Mouse (Mus musculus) kidney, adult 2 months (tissue): ENCODE measurements around the gene H1foo. TPM values are rescaled to one million over a fixed set of nuclear protein-coding genes. Genes with fewer than 3 reads are reported as not detected.

ENCODE experiments used
- DNase-seq: peaks from one replicate; pipeline ENCODE4 v3.0.0; 2021
- H3K27ac ChIP-seq: fragments of 200-500 bp; 2 replicates; pipeline ENCODE4 v1.5.1; 2012; ENCODE audit warnings: low read depth, low read length, control low read depth, inconsistent platforms; ENCODE audit not compliant: insufficient read depth
- H3K27me3 ChIP-seq: fragments of 200-500 bp; replicated peaks from 2 replicates; pipeline ENCODE4 v1.6.1; 2012; ENCODE audit warnings: mild to moderate bottlenecking, moderate library complexity, low read length, inconsistent platforms; ENCODE audit not compliant: control insufficient read depth, insufficient read depth
- H3K36me3 ChIP-seq: fragments of 200-500 bp; 2 replicates; pipeline ENCODE4 v1.6.1; 2012; ENCODE audit warnings: mild to moderate bottlenecking, moderate library complexity, low read length, inconsistent platforms; ENCODE audit not compliant: control insufficient read depth, insufficient read depth
- H3K4me1 ChIP-seq: fragments of 200-500 bp; 2 replicates; pipeline ENCODE4 v1.6.1; 2011; ENCODE audit warnings: low read length; ENCODE audit not compliant: control insufficient read depth, insufficient read depth
- H3K4me3 ChIP-seq: fragments of 200-500 bp; 2 replicates; pipeline ENCODE4 v1.5.1; 2011; ENCODE audit warnings: mild to moderate bottlenecking, low read depth, low read length, control low read depth; ENCODE audit not compliant: insufficient read depth
- CTCF ChIP-seq: fragments of 200-500 bp; conservative IDR thresholded peaks from 2 replicates; pipeline ENCODE4 v1.5.1; 2011; ENCODE audit warnings: low read depth, mild to moderate bottlenecking, control low read depth, low read length, moderate library complexity, mixed read lengths; ENCODE audit not compliant: insufficient read depth, insufficient read length
- POLR2A ChIP-seq: fragments of 200-500 bp; IDR thresholded peaks from one replicate; pipeline ENCODE4 v1.6.1; 2011; ENCODE audit warnings: low read depth, low read length, control low read depth
- WGBS: fragments of 180-500 bp; shearing (Covaris S2); methylation state at CpG from one replicate; pipeline ENCODE4 v1.1.7; 2018; 5-methylcytosine and 5-hydroxymethylcytosine counted together
- polyA plus RNA-seq: library from polyadenylated mRNA; depleted of rRNA; stranded (reverse); fragments of >200 nt; gene quantifications from 2 replicates; pipeline ENCODE4 v1.2.3, GENCODE M21; 2012

The H1foo gene
- polyA plus RNA-seq, 1 experiment: not detected

DNA sequence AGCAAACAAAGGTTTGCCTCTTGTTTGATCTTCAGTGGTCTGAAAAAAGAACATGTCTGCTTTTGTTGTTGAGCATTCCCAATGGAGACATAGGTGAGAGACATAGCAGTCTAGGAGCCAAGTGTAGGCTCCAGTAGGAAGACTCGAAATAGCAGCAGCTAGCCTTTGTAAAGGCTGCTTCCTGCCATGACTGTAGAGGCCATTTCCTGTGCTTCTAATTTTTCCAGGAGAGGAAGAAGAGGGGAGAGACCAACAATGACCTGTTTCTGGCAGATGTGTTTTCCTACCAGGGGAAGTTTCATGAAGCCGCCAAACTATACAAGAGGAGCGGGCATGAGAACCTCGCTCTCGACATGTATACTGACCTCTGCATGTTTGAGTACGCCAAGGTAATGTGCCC, 39.2 kb upstream of the H1foo start:
- Histone ChIP-seq H3K4me1 (no peaks in the 10 kb centered on the region), H3K36me3 (no peaks in the 10 kb centered on the region), H3K4me3 (no peak overlapping the region), H3K27ac (peak overlapping the region; percentile 69; the same call in 1 of the 2 replicates), H3K27me3 (no peaks in the 10 kb centered on the region)
- 79% methylated on average over 6 of the region's 6 CpGs for WGBS
- peak; percentile 74 for DNase-seq
- TF ChIP-seq POLR2A: no peak
- no peak for TF ChIP-seq CTCF

DNA sequence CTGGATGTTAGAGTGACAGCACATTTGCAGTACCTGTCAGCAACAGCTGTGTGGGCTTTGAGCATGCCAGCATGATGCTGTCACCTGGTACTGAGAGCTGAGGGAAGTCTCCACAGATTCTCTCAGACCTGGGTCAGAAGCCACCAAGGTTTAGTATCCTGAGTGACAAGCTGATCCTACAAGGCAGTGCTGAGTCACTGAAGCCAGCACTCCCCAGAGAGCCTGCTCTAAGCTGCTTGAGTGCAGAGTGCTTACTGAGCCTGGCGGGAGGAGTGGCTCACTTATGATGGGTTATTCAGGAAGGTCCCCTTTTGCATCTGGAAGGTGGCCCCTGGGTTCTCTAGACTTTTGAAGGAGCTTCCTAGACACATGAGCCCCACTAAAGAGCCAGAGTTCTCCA, 38.3 kb upstream of the H1foo start:
- no peaks in the 10 kb centered on the region for H3K4me1 ChIP-seq
- no peak overlapping the region for H3K4me3 ChIP-seq
- no peak overlapping the region for H3K27ac ChIP-seq
- H3K36me3 ChIP-seq: no peaks in the 10 kb centered on the region
- 76% methylated on average over 1 of the region's 1 CpGs for WGBS
- DNase-seq: no peak
- TF ChIP-seq POLR2A: no peak
- TF ChIP-seq CTCF: no peak
- no peaks in the 10 kb centered on the region for H3K27me3 ChIP-seq

DNA sequence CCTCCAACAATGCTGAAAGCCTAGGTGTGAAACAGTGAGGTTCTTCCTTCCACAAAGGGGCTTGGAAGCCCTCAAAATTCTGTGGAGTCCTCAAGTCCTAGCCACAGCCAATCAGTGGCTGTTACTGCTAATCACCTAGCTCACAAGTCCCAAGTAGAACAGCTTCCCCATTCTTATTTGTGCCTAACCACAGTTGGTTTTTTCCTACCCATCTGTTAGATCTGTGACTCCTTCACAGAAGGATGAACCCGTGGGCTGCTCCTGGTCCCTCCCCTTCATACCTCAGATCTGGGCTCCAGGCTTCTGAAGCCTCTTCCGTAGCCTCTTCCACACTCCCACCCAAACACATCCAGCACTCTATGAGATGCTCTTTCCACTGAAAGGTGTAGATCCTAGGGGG, 37.9 kb upstream of the H1foo start:
- 56% methylated on average over 2 of the region's 2 CpGs for WGBS
- Histone ChIP-seq H3K27me3 (no peaks in the 10 kb centered on the region), H3K27ac (no peak overlapping the region), H3K4me1 (no peaks in the 10 kb centered on the region), H3K36me3 (no peaks in the 10 kb centered on the region), H3K4me3 (no peak overlapping the region)
- no peak for TF ChIP-seq POLR2A
- TF ChIP-seq CTCF: no peak
- no peak for DNase-seq

DNA sequence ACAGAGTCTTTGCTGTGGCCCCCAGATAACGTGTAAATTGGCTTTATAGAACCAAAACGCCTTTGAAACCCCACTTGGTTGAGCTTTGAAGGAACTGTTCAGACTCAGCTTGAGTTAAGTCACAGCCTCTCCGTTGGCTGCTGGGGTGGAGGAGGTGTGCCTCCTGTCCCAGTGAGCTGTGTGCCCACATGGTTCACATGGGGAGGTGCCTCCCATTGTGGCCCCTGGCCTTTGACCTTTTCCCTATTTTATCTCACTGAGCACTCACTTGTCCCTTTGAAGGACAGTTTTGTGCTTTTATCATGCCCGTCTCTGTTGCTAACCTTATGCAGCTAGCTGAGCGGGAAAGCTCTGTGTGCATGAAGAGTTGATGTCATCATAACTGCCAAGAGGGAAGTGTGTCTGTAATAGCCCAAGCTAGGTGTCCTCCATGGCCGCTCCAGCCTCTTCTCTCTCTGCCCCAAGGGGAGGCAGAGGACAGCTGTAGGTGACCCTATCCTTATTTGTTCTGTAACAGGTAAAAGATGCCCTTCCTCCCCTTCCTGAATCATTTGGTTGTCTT, 36.2 kb upstream of the H1foo start:
- DNase-seq: no peak
- Histone ChIP-seq H3K27ac (no peak overlapping the region), H3K36me3 (no peaks in the 10 kb centered on the region), H3K4me1 (no peaks in the 10 kb centered on the region), H3K4me3 (no peak overlapping the region), H3K27me3 (no peaks in the 10 kb centered on the region)
- WGBS: 74% methylated on average over 6 of the region's 6 CpGs
- no peak for TF ChIP-seq CTCF
- TF ChIP-seq POLR2A: no peak

DNA sequence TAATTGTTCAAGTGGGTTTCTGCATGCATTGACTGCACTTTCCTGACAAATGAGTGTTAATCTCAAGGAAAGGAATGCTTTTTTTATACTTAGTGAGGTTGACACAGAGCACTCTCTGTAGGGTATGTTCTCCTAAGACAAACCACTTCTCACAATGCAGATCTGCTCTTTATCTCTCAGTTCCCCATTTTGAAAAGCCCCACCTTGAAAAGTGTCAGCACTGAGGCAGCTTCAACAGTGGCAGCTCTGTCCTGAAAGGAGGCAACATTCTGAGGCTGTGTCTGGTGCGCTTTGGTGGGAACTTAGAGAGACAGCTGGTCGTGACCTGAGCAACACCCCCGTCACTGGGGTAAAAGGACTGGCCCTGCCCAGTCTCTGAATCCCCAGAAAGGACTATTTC, 35.7 kb upstream of the H1foo start:
- Histone ChIP-seq H3K36me3 (no peaks in the 10 kb centered on the region), H3K27me3 (no peaks in the 10 kb centered on the region), H3K4me3 (no peak overlapping the region), H3K4me1 (no peaks in the 10 kb centered on the region), H3K27ac (peak overlapping the region; percentile 18)
- TF ChIP-seq POLR2A: no peak
- no peak for TF ChIP-seq CTCF
- DNase-seq: no peak
- 86% methylated on average over 3 of the region's 3 CpGs for WGBS

DNA sequence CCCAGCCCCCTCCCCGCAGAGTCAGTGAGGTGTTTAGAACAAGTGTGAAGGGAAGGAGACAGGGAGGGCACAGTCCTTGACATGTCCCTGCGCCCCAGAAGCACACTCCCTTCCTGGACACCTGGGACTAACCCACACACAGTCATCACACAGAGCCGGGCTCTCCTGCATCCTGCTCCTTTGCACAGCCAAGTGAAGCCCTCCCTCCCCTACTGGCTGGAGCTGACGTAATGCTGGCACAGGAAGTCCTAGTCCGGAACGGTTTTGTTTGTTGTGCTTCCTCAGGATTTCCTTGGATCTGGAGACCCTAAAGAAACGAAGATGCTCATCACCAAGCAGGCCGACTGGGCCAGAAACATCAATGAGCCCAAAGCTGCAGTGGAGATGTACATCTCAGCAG, 34.8 kb upstream of the H1foo start:
- H3K27me3 ChIP-seq: no peaks in the 10 kb centered on the region
- peak overlapping the region; percentile 59 for H3K27ac ChIP-seq
- peak; percentile 91 for DNase-seq
- no peaks in the 10 kb centered on the region for H3K36me3 ChIP-seq
- no peaks in the 10 kb centered on the region for H3K4me1 ChIP-seq
- H3K4me3 ChIP-seq: no peak overlapping the region
- 35% methylated on average over 8 of the region's 8 CpGs for WGBS
- TF ChIP-seq CTCF (no peak), POLR2A (no peak)

DNA sequence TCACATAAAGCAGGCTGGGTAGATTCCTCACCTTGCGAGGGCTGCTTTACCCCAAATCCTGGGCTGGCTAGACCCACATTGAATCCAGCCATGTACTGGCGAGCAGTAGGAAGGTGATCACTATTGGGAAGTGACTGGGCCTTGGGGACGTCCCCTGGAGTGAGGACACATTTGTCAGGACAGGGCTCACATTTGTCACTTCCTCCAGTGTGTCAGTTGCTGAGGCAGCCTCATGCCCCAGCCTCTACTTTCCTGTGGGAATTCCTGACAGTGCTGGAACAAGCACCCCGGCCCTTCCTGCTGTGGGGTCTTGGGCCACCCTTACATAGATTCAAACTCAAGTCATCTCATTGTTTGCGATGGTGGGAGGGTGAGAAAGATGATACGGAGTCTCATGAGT, 33.0 kb upstream of the H1foo start:
- Histone ChIP-seq H3K4me3 (no peak overlapping the region), H3K4me1 (no peaks in the 10 kb centered on the region), H3K27ac (peak overlapping the region; percentile 59), H3K36me3 (no peaks in the 10 kb centered on the region), H3K27me3 (no peaks in the 10 kb centered on the region)
- WGBS: 79% methylated on average over 6 of the region's 6 CpGs
- TF ChIP-seq CTCF: no peak
- no peak for TF ChIP-seq POLR2A
- peak; percentile 67 for DNase-seq
